Comparison of ENCODE assay signal across 22 mouse cellular contexts in genomic region chr1:31138387-31138786, GRCm38 (mm10). TPM values are rescaled to one million over a fixed set of nuclear protein-coding genes. Genes with fewer than 3 reads are reported as not detected.
"Had no signal": no experiment of that assay in that cellular context is flagged by ENCODE, and none has a peak within 500 bp of the region (broad histone marks: within the 10 kb centered on the region; RNA-seq: fewer than 3 reads in every experiment).

No protein-coding gene starts in this region.

- H3K27me3 ChIP-seq: megakaryocyte, embryonic 14.5 days; midbrain, embryonic 13.5 days; midbrain, embryonic 15.5 days; neural tube, embryonic 12.5 days had no signal

- H3K9ac ChIP-seq: lung, embryonic 14.5 days; midbrain, embryonic 13.5 days; midbrain, embryonic 15.5 days; neural tube, embryonic 12.5 days had no signal

- H3K9me3 ChIP-seq: midbrain, embryonic 13.5 days; midbrain, embryonic 15.5 days; neural tube, embryonic 12.5 days had no signal

- DNase-seq: lung, adult 18-20 months; lung, embryonic 14.5 days; lung, postnatal 10 days; lung, postnatal 4 days; right cerebral cortex, postnatal 14 days; spleen, adult 18-20 months; thymus, adult 2 months; thymus, postnatal 25 days; thymus, postnatal 4 days had no signal

- H3K27ac ChIP-seq: midbrain, embryonic 13.5 days; midbrain, embryonic 15.5 days; neural tube, embryonic 12.5 days had no signal

- H3K4me3 ChIP-seq: megakaryocyte, embryonic 14.5 days; midbrain, embryonic 13.5 days; midbrain, embryonic 15.5 days; neural tube, embryonic 12.5 days had no signal

- H3K4me1 ChIP-seq: megakaryocyte, embryonic 14.5 days; midbrain, embryonic 13.5 days; midbrain, embryonic 15.5 days; neural tube, embryonic 12.5 days had no signal

- ATAC-seq: midbrain, embryonic 13.5 days; midbrain, embryonic 15.5 days had no signal

- H3K4me2 ChIP-seq: lung, embryonic 14.5 days; midbrain, embryonic 11.5 days; midbrain, embryonic 13.5 days; midbrain, embryonic 15.5 days; neural tube, embryonic 12.5 days had no signal

- H3K36me3 ChIP-seq: midbrain, embryonic 13.5 days; midbrain, embryonic 15.5 days; neural tube, embryonic 12.5 days had no signal

RNA-seq across cellular contexts. Expression of gene Lgsn, which starts 37.8 kb away (rescaled TPM):
- total RNA-seq: midbrain, postnatal 0 days; monocyte, adult 5-6 weeks; neutrophil, adult 5-6 weeks had no signal
- polyA plus RNA-seq: lung, embryonic 14.5 days; lung, embryonic 16.5 days; midbrain, embryonic 11.5 days; midbrain, embryonic 13.5 days; midbrain, embryonic 15.5 days; midbrain, postnatal 0 days; neural tube, embryonic 12.5 days; neural tube, embryonic 14.5 days; stomach, embryonic 14.5 days; stomach, embryonic 16.5 days; thymus, adult 2 months; urinary bladder, adult 2 months had no signal
